Mouse (Mus musculus) liver, embryonic 14.5 days (tissue): ENCODE measurements around the gene Siglecg.

ENCODE experiments used
- CTCF ChIP-seq: IDR thresholded peaks from 2 replicates; pipeline ENCODE4 v1.5.1; 2016; ENCODE audit warnings: antibody characterized with exemption, low read depth, control low read depth
- EP300 ChIP-seq: IDR thresholded peaks from 2 replicates; pipeline ENCODE4 v1.6.1; 2016; ENCODE audit warnings: antibody characterized with exemption, low read depth

- no peak for TF ChIP-seq CTCF
- TF ChIP-seq EP300, result no peak
These were observed 49.4 kb upstream of the Siglecg start for GRCm38 (mm10) chr7:43358556-43358955.
